Mouse (Mus musculus): ENCODE results near the gene Bco2.

DNA sequence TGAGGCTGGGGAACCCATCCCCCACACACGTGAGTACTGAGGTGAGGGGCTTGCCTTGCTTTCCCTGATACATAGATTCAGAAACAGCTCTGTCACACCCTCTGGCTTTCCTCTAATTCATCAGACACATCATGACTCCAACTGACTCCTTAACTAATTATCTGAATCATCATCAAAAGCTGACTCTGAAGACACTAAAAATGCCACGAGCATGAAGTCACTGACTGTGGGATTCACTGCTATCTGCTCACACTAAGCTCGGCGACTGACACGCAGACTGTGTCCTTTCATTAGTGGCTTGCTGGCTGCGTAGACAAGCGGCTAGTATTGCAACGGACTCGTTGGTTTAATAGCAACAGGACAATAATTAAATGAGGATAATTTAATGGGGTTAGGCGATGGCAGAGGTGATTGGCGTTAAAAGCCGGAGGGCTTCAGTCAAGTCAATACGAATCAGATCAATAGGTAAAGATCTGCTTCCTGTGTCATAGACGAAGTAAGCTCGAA lies 54.5 kb downstream of the Bco2 start:
- no peak for TF ChIP-seq GATA1 (IDR thresholded peaks at IDR 0.05; ENCODE audit: borderline replicate concordance, low read length)
- TF ChIP-seq FLI1 (IDR thresholded peaks at IDR 0.05; ENCODE audit: low read length): no peak

Data from megakaryocyte, embryonic 14.5 days (primary cell).